Mouse (Mus musculus): ENCODE measurements around the gene Ttll7. TPM values are rescaled to one million over a fixed set of nuclear protein-coding genes. Genes with fewer than 3 reads are reported as not detected.

The Ttll7 gene
- polyA plus RNA-seq, 1 experiment from 2014 or later: 3.4 TPM

DNA sequence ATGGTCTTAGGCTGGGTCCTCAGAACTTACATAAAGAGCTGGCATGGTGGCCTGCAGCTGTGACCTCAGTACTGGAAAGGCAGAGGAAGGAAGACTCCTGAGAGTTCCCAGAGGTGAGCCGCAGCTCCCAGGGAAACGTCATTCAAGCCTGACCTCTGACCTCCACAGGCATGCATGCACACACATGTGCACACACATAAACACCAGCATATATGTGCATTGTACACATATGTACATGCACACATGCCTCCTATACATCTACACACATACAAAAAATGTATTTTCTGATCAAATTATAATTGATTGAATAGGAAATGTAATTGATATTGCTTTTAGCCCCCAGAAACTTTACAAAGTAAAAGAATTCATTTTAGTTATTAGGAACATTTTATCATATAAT is 93.2 kb downstream of the Ttll7 start:
- 34% methylated on average over 2 of the region's 2 CpGs for WGBS
- H3K36me3 ChIP-seq (ENCODE audit: control insufficient read depth, insufficient read depth, low read length): no peaks in the 10 kb centered on the region

DNA sequence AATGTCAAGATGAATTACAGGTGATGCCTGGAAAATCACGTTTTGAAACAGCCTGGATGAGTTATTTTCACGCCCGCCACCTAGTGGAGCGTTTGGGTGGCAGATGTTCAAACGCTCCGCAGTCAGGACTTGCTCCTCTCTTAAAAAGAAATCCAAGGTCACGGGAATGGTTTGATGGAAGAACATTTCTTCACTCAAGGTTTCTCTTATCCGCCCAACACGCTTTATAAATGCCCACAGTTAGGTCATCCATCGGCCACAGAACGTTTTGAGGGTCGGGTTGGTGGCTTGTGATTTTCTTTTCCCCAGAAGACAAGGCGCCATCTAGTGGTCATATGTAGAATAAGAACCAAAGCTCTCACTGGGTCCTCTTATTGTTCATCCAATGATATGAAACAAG is 93.7 kb downstream of the Ttll7 start:
- 1% methylated on average over 13 of the region's 13 CpGs for WGBS

More for the DNA sequence above, 93.2 kb downstream of the Ttll7 start:
- Histone ChIP-seq H3K4me2 (replicated peaks; ENCODE audit: low read depth, low read length) (no peak overlapping the region), H3K27me3 (ENCODE audit: control insufficient read depth, insufficient read depth, low read length) (no peaks in the 10 kb centered on the region), H3K9ac (replicated peaks; ENCODE audit: low read depth, low read length) (no peak overlapping the region), H3K27ac (ENCODE audit: low read length) (no peak overlapping the region), H3K4me1 (ENCODE audit: control insufficient read depth, insufficient read depth, low read length) (no peaks in the 10 kb centered on the region), H3K9me3 (ENCODE audit: control insufficient read depth, low read depth, low read length) (no peaks in the 10 kb centered on the region), H3K4me3 (ENCODE audit: low read depth, low read length) (no peak overlapping the region)
- ATAC-seq (ENCODE audit: insufficient number of reproducible peaks, insufficient read depth, low FRiP score, low read depth): peak; percentile 56; the same call in 1 of the 2 replicates

DNA sequence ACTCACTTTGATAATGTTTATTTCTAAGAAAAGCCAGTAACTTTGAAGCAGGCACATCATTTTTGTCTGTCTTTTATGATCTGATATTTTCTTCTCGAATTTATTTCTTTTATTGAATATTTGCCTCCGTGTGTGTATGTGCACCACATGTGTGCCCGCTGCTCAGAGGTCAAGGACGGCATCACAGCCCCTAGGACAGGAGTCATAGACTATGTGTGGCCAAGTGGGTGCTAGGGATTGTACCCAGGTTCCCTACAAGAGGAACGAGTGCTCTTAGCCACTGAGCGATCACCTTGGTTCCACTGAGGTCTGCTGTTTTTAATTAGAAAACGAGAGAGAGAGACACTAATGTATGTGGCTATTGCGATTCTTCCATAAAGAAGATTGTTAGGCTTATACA is 94.5 kb downstream of the Ttll7 start:
- 81% methylated on average over 8 of the region's 8 CpGs for WGBS
- Histone ChIP-seq H3K36me3 (ENCODE audit: control insufficient read depth, insufficient read depth, low read length) (no peaks in the 10 kb centered on the region), H3K27ac (ENCODE audit: low read length) (no peak overlapping the region), H3K27me3 (ENCODE audit: control insufficient read depth, insufficient read depth, low read length) (no peaks in the 10 kb centered on the region), H3K4me1 (ENCODE audit: control insufficient read depth, insufficient read depth, low read length) (no peaks in the 10 kb centered on the region), H3K9me3 (ENCODE audit: control insufficient read depth, low read depth, low read length) (no peaks in the 10 kb centered on the region), H3K4me2 (replicated peaks; ENCODE audit: low read depth, low read length) (no peak overlapping the region), H3K9ac (replicated peaks; ENCODE audit: low read depth, low read length) (no peak overlapping the region), H3K4me3 (ENCODE audit: low read depth, low read length) (no peak overlapping the region)
- no peak for ATAC-seq (ENCODE audit: insufficient number of reproducible peaks, insufficient read depth, low FRiP score, low read depth)

More for the DNA sequence above, 93.7 kb downstream of the Ttll7 start:
- no peaks in the 10 kb centered on the region for H3K9me3 ChIP-seq (ENCODE audit: control insufficient read depth, low read depth, low read length)
- H3K27me3 ChIP-seq (ENCODE audit: control insufficient read depth, insufficient read depth, low read length): no peaks in the 10 kb centered on the region
- H3K4me3 ChIP-seq (ENCODE audit: low read depth, low read length): peak overlapping the region; percentile 22
- peak; percentile 37; the same call in 1 of the 2 replicates for ATAC-seq (ENCODE audit: insufficient number of reproducible peaks, insufficient read depth, low FRiP score, low read depth)
- H3K4me1 ChIP-seq (ENCODE audit: control insufficient read depth, insufficient read depth, low read length): no peaks in the 10 kb centered on the region
- peak overlapping the region; percentile 40; the same call in 1 of the 2 replicates for H3K4me2 ChIP-seq (replicated peaks; ENCODE audit: low read depth, low read length)
- H3K27ac ChIP-seq (ENCODE audit: low read length): no peak overlapping the region
- no peak overlapping the region for H3K9ac ChIP-seq (replicated peaks; ENCODE audit: low read depth, low read length)
- no peaks in the 10 kb centered on the region for H3K36me3 ChIP-seq (ENCODE audit: control insufficient read depth, insufficient read depth, low read length)

DNA sequence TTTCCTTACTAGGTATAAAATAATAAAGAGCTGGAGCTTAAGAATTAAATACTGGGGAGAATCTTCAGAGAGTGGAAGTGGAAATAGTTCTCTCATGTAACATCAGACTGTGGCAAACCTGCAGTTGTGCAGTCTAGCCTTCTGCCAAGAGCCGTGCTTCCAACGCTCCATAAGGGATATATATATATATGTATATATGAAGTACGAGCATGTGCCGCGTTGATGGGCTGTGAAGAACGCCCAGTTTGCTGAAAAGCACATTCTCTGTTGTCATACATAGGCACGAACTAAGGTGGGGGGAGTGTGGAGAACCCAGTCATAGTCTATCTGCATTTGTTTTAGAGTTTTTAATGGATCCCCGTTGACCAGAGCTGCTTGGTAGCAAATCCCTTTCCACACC is 104.6 kb downstream of the Ttll7 start:
- 89% methylated on average over 8 of the region's 8 CpGs for WGBS
- no peaks in the 10 kb centered on the region for H3K36me3 ChIP-seq (ENCODE audit: control insufficient read depth, insufficient read depth, low read length)

DNA sequence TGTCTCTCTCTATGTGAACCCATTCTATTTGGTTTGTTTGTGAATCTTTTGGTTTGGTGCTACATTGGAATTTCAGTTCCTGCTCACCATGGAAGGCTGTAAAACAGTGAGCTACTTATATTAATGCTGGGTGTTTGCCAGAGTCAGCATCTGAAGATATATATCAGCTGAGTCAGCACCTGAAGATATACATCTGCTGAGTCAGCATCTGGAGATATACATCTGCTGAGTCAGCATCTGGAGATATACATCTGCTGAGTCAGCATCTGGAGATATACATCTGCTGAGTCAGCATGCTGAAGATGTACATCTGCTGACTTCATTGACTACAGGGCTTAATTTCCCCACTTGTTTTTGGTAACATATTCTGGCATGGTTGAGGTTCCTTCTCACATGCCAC is 110.7 kb downstream of the Ttll7 start:
- Histone ChIP-seq H3K27ac (ENCODE audit: low read length) (no peak overlapping the region), H3K9me3 (ENCODE audit: control insufficient read depth, low read depth, low read length) (no peaks in the 10 kb centered on the region), H3K9ac (replicated peaks; ENCODE audit: low read depth, low read length) (no peak overlapping the region), H3K4me2 (replicated peaks; ENCODE audit: low read depth, low read length) (no peak overlapping the region), H3K4me1 (ENCODE audit: control insufficient read depth, insufficient read depth, low read length) (no peaks in the 10 kb centered on the region), H3K36me3 (ENCODE audit: control insufficient read depth, insufficient read depth, low read length) (no peaks in the 10 kb centered on the region), H3K27me3 (ENCODE audit: control insufficient read depth, insufficient read depth, low read length) (no peaks in the 10 kb centered on the region), H3K4me3 (ENCODE audit: low read depth, low read length) (no peak overlapping the region)
- no peak for ATAC-seq (ENCODE audit: insufficient number of reproducible peaks, insufficient read depth, low FRiP score, low read depth)

More for the DNA sequence above, 104.6 kb downstream of the Ttll7 start:
- Histone ChIP-seq H3K4me2 (replicated peaks; ENCODE audit: low read depth, low read length) (no peak overlapping the region), H3K9me3 (ENCODE audit: control insufficient read depth, low read depth, low read length) (no peaks in the 10 kb centered on the region), H3K27ac (ENCODE audit: low read length) (no peak overlapping the region), H3K4me1 (ENCODE audit: control insufficient read depth, insufficient read depth, low read length) (no peaks in the 10 kb centered on the region), H3K27me3 (ENCODE audit: control insufficient read depth, insufficient read depth, low read length) (no peaks in the 10 kb centered on the region), H3K9ac (replicated peaks; ENCODE audit: low read depth, low read length) (no peak overlapping the region), H3K4me3 (ENCODE audit: low read depth, low read length) (no peak overlapping the region)
- no peak for ATAC-seq (ENCODE audit: insufficient number of reproducible peaks, insufficient read depth, low FRiP score, low read depth)

DNA sequence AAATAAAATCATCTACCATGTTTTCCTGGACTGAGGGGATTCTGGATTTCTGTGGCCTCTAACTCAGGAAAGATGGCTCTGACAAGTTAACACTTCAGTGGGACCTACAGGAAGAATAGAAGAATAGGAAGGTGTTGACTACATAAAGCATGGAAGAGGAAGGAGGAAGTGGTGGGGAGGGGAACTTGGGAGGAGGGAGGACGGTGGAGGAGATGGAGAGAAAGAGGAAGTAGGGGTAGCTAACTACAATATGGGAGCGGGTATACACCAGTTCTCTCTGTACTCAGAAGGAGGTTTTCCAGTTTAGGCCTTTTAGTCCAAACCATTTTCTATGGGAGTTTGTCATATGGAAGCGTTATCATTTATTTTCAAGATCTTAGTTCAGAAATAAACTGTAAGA is 112.2 kb downstream of the Ttll7 start:
- Histone ChIP-seq H3K4me1 (ENCODE audit: control insufficient read depth, insufficient read depth, low read length) (no peaks in the 10 kb centered on the region), H3K27me3 (ENCODE audit: control insufficient read depth, insufficient read depth, low read length) (no peaks in the 10 kb centered on the region), H3K9ac (replicated peaks; ENCODE audit: low read depth, low read length) (no peak overlapping the region), H3K4me2 (replicated peaks; ENCODE audit: low read depth, low read length) (no peak overlapping the region), H3K9me3 (ENCODE audit: control insufficient read depth, low read depth, low read length) (no peaks in the 10 kb centered on the region), H3K27ac (ENCODE audit: low read length) (no peak overlapping the region), H3K4me3 (ENCODE audit: low read depth, low read length) (no peak overlapping the region), H3K36me3 (ENCODE audit: control insufficient read depth, insufficient read depth, low read length) (no peaks in the 10 kb centered on the region)
- 80% methylated on average over 3 of the region's 3 CpGs for WGBS
- no peak for ATAC-seq (ENCODE audit: insufficient number of reproducible peaks, insufficient read depth, low FRiP score, low read depth)

DNA sequence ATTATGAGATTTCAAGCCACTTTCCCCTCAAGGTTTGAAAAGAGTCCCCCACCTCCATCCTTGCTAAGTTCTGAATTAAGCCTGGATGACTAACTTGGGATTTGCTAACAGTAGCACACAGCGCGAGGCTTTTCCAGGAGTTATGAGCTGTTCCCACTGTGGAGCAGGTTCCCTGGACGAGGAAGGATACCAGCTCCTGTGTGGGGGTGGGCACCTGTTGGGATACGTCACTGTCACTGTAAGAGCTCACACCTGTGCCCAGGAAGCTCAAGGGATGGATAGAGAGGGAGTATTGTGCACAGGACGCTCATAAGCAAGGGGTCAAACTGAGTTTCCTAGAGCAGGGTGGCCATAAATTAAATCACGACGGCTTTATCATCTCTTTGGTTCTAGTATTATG is 115.1 kb downstream of the Ttll7 start:
- ATAC-seq (ENCODE audit: insufficient number of reproducible peaks, insufficient read depth, low FRiP score, low read depth): no peak
- 59% methylated on average over 7 of the region's 7 CpGs for WGBS
- H3K9ac ChIP-seq (replicated peaks; ENCODE audit: low read depth, low read length): no peak overlapping the region
- H3K4me1 ChIP-seq (ENCODE audit: control insufficient read depth, insufficient read depth, low read length): no peaks in the 10 kb centered on the region
- no peak overlapping the region for H3K27ac ChIP-seq (ENCODE audit: low read length)
- no peak overlapping the region for H3K4me2 ChIP-seq (replicated peaks; ENCODE audit: low read depth, low read length)
- H3K27me3 ChIP-seq (ENCODE audit: control insufficient read depth, insufficient read depth, low read length): no peaks in the 10 kb centered on the region
- H3K4me3 ChIP-seq (ENCODE audit: low read depth, low read length): no peak overlapping the region
- H3K9me3 ChIP-seq (ENCODE audit: control insufficient read depth, low read depth, low read length): no peaks in the 10 kb centered on the region
- no peaks in the 10 kb centered on the region for H3K36me3 ChIP-seq (ENCODE audit: control insufficient read depth, insufficient read depth, low read length)

DNA sequence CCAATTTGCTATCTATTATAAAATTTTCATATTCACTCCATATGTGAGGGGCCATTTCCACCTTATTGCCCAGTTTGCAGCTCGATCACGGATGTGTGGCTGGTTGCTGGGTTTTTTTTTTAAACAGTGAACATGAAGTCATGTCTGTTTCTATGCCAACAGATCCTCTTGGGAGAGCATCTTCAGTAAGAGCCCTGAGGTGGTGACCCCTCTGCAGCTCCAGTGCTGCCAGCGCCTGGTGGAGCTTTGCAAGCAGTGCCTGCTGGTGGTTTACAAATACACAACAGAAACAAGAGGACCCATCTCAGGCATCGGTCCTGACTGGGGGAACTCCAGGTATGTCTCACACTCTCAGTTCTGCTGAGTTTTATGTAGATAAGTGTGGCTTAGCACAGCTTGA is 115.7 kb downstream of the Ttll7 start:
- Histone ChIP-seq H3K4me3 (ENCODE audit: low read depth, low read length) (no peak overlapping the region), H3K36me3 (ENCODE audit: control insufficient read depth, insufficient read depth, low read length) (no peaks in the 10 kb centered on the region), H3K4me2 (replicated peaks; ENCODE audit: low read depth, low read length) (no peak overlapping the region), H3K27me3 (ENCODE audit: control insufficient read depth, insufficient read depth, low read length) (no peaks in the 10 kb centered on the region), H3K9me3 (ENCODE audit: control insufficient read depth, low read depth, low read length) (no peaks in the 10 kb centered on the region), H3K27ac (ENCODE audit: low read length) (no peak overlapping the region), H3K9ac (replicated peaks; ENCODE audit: low read depth, low read length) (no peak overlapping the region), H3K4me1 (ENCODE audit: control insufficient read depth, insufficient read depth, low read length) (no peaks in the 10 kb centered on the region)
- WGBS: 70% methylated on average over 4 of the region's 4 CpGs
- no peak for ATAC-seq (ENCODE audit: insufficient number of reproducible peaks, insufficient read depth, low FRiP score, low read depth)

DNA sequence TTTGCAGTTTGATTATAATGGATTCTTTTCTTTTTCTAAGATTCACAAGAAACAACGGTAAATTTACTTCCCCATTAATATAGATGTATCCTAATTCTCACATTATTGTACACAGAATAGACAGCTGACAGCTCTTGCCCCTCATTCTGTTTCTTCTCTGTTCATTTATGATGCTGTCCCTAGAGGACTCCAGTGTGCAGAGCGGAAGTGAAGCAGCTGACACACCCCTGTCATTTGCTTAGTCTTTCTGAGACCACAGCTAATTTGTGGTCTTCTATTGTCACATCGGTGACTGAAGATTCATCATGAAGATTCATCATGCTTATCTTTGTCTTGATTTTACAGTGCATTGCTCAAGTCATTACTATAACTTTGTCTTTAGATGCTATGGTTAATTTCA is 126.1 kb downstream of the Ttll7 start:
- no peak for ATAC-seq (ENCODE audit: insufficient number of reproducible peaks, insufficient read depth, low FRiP score, low read depth)
- 84% methylated on average over 3 of the region's 3 CpGs for WGBS

More for the DNA sequence above, 126.1 kb downstream of the Ttll7 start:
- H3K4me1 ChIP-seq (ENCODE audit: control insufficient read depth, insufficient read depth, low read length): no peaks in the 10 kb centered on the region
- H3K4me3 ChIP-seq (ENCODE audit: low read depth, low read length): no peak overlapping the region
- H3K27ac ChIP-seq (ENCODE audit: low read length): no peak overlapping the region
- no peak overlapping the region for H3K4me2 ChIP-seq (replicated peaks; ENCODE audit: low read depth, low read length)
- H3K27me3 ChIP-seq (ENCODE audit: control insufficient read depth, insufficient read depth, low read length): no peaks in the 10 kb centered on the region
- H3K36me3 ChIP-seq (ENCODE audit: control insufficient read depth, insufficient read depth, low read length): no peaks in the 10 kb centered on the region
- no peak overlapping the region for H3K9ac ChIP-seq (replicated peaks; ENCODE audit: low read depth, low read length)
- H3K9me3 ChIP-seq (ENCODE audit: control insufficient read depth, low read depth, low read length): no peaks in the 10 kb centered on the region
